Mouse (Mus musculus) midbrain, embryonic 12.5 days (tissue): Measurements from ENCODE around the gene G3bp2. TPM values are rescaled to one million over a fixed set of nuclear protein-coding genes. Genes with fewer than 3 reads are reported as not detected.

ENCODE experiments used
- ATAC-seq: fragments of 200-750 bp; cut with Nextera tagmentation; 2 replicates; pipeline ENCODE4 v1.8.0; 2017; ENCODE audit warnings: low read depth, moderate TSS enrichment, moderate library complexity; ENCODE audit not compliant: low FRiP score
- H3K27ac ChIP-seq: fragments of 300-500 bp; sonication (generic); replicated peaks from 2 replicates; pipeline ENCODE4 v1.5.1; 2016; ENCODE audit warnings: mild to moderate bottlenecking
- H3K27me3 ChIP-seq: fragments of 300-500 bp; sonication (generic); 2 replicates; pipeline ENCODE4 v1.6.1; 2016; ENCODE audit warnings: mild to moderate bottlenecking
- H3K36me3 ChIP-seq: fragments of 300-500 bp; sonication (generic); 2 replicates; pipeline ENCODE4 v1.6.1; 2016
- H3K4me1 ChIP-seq: fragments of 300-500 bp; sonication (generic); 2 replicates; pipeline ENCODE4 v1.6.1; 2016
- H3K4me2 ChIP-seq: fragments of 300-500 bp; sonication (generic); replicated peaks from 2 replicates; pipeline ENCODE4 v1.6.1; 2016; ENCODE audit warnings: mild to moderate bottlenecking, moderate library complexity
- H3K4me3 ChIP-seq: fragments of 300-500 bp; sonication (generic); 2 replicates; pipeline ENCODE4 v1.5.1; 2016; ENCODE audit warnings: mild to moderate bottlenecking
- H3K9ac ChIP-seq: fragments of 300-500 bp; sonication (generic); replicated peaks from 2 replicates; pipeline ENCODE4 v1.6.1; 2016; ENCODE audit warnings: mild to moderate bottlenecking, moderate library complexity
- H3K9me3 ChIP-seq: fragments of 300-500 bp; sonication (generic); 2 replicates; pipeline ENCODE4 v1.6.1; 2016; ENCODE audit warnings: mild to moderate bottlenecking
- WGBS: fragments of 180-500 bp; shearing (Covaris S2); methylation state at CpG from one replicate; pipeline ENCODE4 v1.1.7; 2016; 5-methylcytosine and 5-hydroxymethylcytosine counted together
- polyA plus RNA-seq: library from polyadenylated mRNA; unstranded; fragments of >200 nt; fragmentation: Nextera tagmentation; extraction: Ambion mirVana; gene quantifications from 2 replicates; pipeline ENCODE4 v1.2.1, GENCODE M21; 2016

G3bp2 gene
- polyA plus RNA-seq, 1 experiment from 2014 or later, result 303 TPM

- no peak overlapping the region for H3K9ac ChIP-seq
- peaks cover 10% of the 10 kb centered on the region; the same call in 1 of the 2 replicates for H3K9me3 ChIP-seq
- H3K4me2 ChIP-seq, result no peak overlapping the region
- no peak overlapping the region for H3K27ac ChIP-seq
- no peaks in the 10 kb centered on the region for H3K27me3 ChIP-seq
- no peaks in the 10 kb centered on the region for H3K4me1 ChIP-seq
- no peaks in the 10 kb centered on the region for H3K36me3 ChIP-seq
- WGBS, result 73% methylated on average over 2 of the region's 2 CpGs
- ATAC-seq, result no peak
- H3K4me3 ChIP-seq, result no peak overlapping the region
These were observed 80.5 kb downstream of the G3bp2 start for GRCm38 (mm10) chr5:92003011-92003410.

Other genes with a start within 250 kb of the G3bp2 start
- 70.1 and 71.8 TPM in 2 replicates for gene Rchy1, start 120.7 kb downstream of the G3bp2 start, polyA plus RNA-seq
- gene Odaph, start 96.2 kb downstream of the G3bp2 start, polyA plus RNA-seq, result not detected in 2 replicates
- 0.99 and 1.3 TPM in 2 replicates for gene Cdkl2, start 39.8 kb downstream of the G3bp2 start, polyA plus RNA-seq
- gene Uso1, start 54.2 kb upstream of the G3bp2 start, polyA plus RNA-seq, result 50.5 and 52.0 TPM in 2 replicates
- gene U90926, start 131.7 kb upstream of the G3bp2 start, polyA plus RNA-seq, result not detected in 2 replicates
- 0.19 and 0.21 TPM in 2 replicates for gene Ppef2, start 172.6 kb upstream of the G3bp2 start, polyA plus RNA-seq
- gene Naaa, start 194.5 kb upstream of the G3bp2 start, polyA plus RNA-seq, result 5.9 and 6.6 TPM in 2 replicates
- gene Sdad1, start 226.8 kb upstream of the G3bp2 start, polyA plus RNA-seq, result 38.0 and 43.3 TPM in 2 replicates
- not detected in 2 replicates for gene Cxcl9, start 244.4 kb upstream of the G3bp2 start, polyA plus RNA-seq
- gene Art3, start 248.1 kb upstream of the G3bp2 start, polyA plus RNA-seq, result 2.6 TPM in 2 replicates